Mouse (Mus musculus): ENCODE measurements at regions not wholly inside any gene's neighbourhood (a gene's known extent, or its start where the extent isn't known, plus 50 kb on each side); places are given as distances from the start of the nearest gene placed in this dataset.

- H3K27ac ChIP-seq: no peak overlapping the region
- no peak for TF ChIP-seq CTCF (IDR thresholded peaks at IDR 0.05)
- no peak overlapping the region for H3K4me3 ChIP-seq
- DNase-seq: no peak
- intact Hi-C loops (cut with DNase I): no loop called here
These were observed 757.5 kb downstream of the Cypt12 start for GRCm38 (mm10) chr3:18705756-18706155.

- Histone ChIP-seq H3K4me3 (no peak overlapping the region), H3K27ac (no peak overlapping the region)
- DNase-seq: no peak
- no peak for TF ChIP-seq CTCF (IDR thresholded peaks at IDR 0.05)
- intact Hi-C loops (cut with DNase I): no loop called here
These were observed 758.1 kb downstream of the Cypt12 start for GRCm38 (mm10) chr3:18706356-18706755.

- intact Hi-C loops (cut with DNase I): no loop called here
- no peak for TF ChIP-seq CTCF (IDR thresholded peaks at IDR 0.05)
- DNase-seq: no peak
- Histone ChIP-seq H3K4me3 (no peak overlapping the region), H3K27ac (no peak overlapping the region)
These were observed 759.5 kb downstream of the Cypt12 start for GRCm38 (mm10) chr3:18707730-18708129.

- TF ChIP-seq CTCF (IDR thresholded peaks at IDR 0.05): no peak
- H3K4me3 ChIP-seq: no peak overlapping the region
- no peak overlapping the region for H3K27ac ChIP-seq
- no peak for DNase-seq
- intact Hi-C loops (cut with DNase I): no loop called here
These were observed 763.5 kb downstream of the Cypt12 start for GRCm38 (mm10) chr3:18711661-18712060.

- Histone ChIP-seq H3K4me3 (no peak overlapping the region), H3K27ac (no peak overlapping the region)
- TF ChIP-seq CTCF (IDR thresholded peaks at IDR 0.05): no peak
- intact Hi-C loops (cut with DNase I): no loop called here
- DNase-seq: no peak
These were observed 765.8 kb downstream of the Cypt12 start for GRCm38 (mm10) chr3:18713986-18714385.

- no peak for DNase-seq
- Histone ChIP-seq H3K4me3 (no peak overlapping the region), H3K27ac (no peak overlapping the region)
- TF ChIP-seq CTCF (IDR thresholded peaks at IDR 0.05): no peak
- intact Hi-C loops (cut with DNase I): no loop called here
These were observed 766.9 kb downstream of the Cypt12 start for GRCm38 (mm10) chr3:18714968-18715630.

GRCm38 (mm10) chr3:18715776-18716175 is 767.6 kb downstream of the Cypt12 start:
- intact Hi-C loops (cut with DNase I): no loop called here
- DNase-seq: no peak
- H3K4me3 ChIP-seq: no peak overlapping the region
- H3K27ac ChIP-seq: no peak overlapping the region
- TF ChIP-seq CTCF (IDR thresholded peaks at IDR 0.05): no peak

DNA sequence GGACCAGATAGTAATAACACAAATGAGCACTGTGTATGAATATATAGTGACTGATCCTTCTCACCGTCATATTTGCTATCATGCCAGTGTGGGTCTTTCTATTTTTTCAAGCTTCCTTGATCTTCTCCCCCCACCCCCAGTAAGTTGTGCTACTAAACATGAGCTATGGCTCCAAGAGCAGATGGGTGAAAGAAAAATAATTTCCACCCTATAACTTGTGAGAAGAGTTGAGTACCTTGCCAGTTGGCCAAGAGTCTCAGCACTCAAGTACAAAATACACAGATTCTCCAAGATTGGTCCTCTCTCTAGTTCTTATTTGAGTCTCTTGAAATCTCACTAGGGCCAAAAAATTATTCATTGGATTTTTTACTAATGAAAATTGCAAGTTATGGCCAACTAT is 777.3 kb downstream of the Cypt12 start:
- Histone ChIP-seq H3K4me3 (no peak overlapping the region), H3K27ac (no peak overlapping the region)
- intact Hi-C loops (cut with DNase I): no loop called here
- TF ChIP-seq CTCF (IDR thresholded peaks at IDR 0.05): no peak
- DNase-seq: no peak

- no peak for TF ChIP-seq CTCF (IDR thresholded peaks at IDR 0.05)
- intact Hi-C loops (cut with DNase I): no loop called here
- no peak for DNase-seq
- Histone ChIP-seq H3K4me3 (no peak overlapping the region), H3K27ac (no peak overlapping the region)
These were observed 783.0 kb downstream of the Cypt12 start for GRCm38 (mm10) chr3:18731251-18731650.

GRCm38 (mm10) chr3:18731674-18732073 is 783.5 kb downstream of the Cypt12 start:
- no peak for TF ChIP-seq CTCF (IDR thresholded peaks at IDR 0.05)
- Histone ChIP-seq H3K27ac (no peak overlapping the region), H3K4me3 (no peak overlapping the region)
- intact Hi-C loops (cut with DNase I): no loop called here
- no peak for DNase-seq

- intact Hi-C loops (cut with DNase I): no loop called here
- Histone ChIP-seq H3K4me3 (no peak overlapping the region), H3K27ac (no peak overlapping the region)
- TF ChIP-seq CTCF (IDR thresholded peaks at IDR 0.05): no peak
- no peak for DNase-seq
These were observed 785.3 kb downstream of the Cypt12 start for GRCm38 (mm10) chr3:18733540-18733939.

- no peak overlapping the region for H3K4me3 ChIP-seq
- intact Hi-C loops (cut with DNase I): no loop called here
- no peak for TF ChIP-seq CTCF (IDR thresholded peaks at IDR 0.05)
- H3K27ac ChIP-seq: no peak overlapping the region
- no peak for DNase-seq
These were observed 790.7 kb downstream of the Cypt12 start for GRCm38 (mm10) chr3:18738946-18739345.

- no peak overlapping the region for H3K4me3 ChIP-seq
- intact Hi-C loops (cut with DNase I): no loop called here
- DNase-seq: no peak
- H3K27ac ChIP-seq: no peak overlapping the region
- no peak for TF ChIP-seq CTCF (IDR thresholded peaks at IDR 0.05)
These were observed 792.1 kb downstream of the Cypt12 start for GRCm38 (mm10) chr3:18740344-18740743.

DNA sequence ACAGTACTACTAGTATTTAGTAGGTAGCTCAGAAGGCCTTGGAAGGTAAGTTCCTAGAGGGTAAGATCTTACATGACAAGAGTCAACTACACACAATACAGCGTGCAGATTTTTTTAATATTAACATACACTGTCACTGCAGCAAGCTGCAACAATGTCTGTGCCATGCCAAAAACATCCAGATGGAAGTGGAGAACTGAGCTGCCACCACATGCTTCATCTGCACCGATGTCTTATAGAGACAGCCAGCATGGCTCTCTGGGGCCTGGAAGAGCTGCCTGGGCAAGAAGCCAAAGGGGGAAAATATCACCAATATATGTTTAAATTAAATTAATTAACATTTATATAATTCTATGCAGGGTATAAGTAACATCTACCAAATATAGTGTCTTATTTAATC is 795.3 kb downstream of the Cypt12 start:
- H3K4me3 ChIP-seq: no peak overlapping the region
- TF ChIP-seq CTCF (IDR thresholded peaks at IDR 0.05): no peak
- H3K27ac ChIP-seq: no peak overlapping the region
- no peak for DNase-seq
- intact Hi-C loops (cut with DNase I): no loop called here
